Mouse (Mus musculus) hindlimb bud, embryonic 11.5 days (tissue): ENCODE data around the gene Atf3.
A peak's percentile ranks its signal among the peaks of the same experiment; 100 is the strongest.

ENCODE experiments used
- DNase-seq: peaks from one replicate; pipeline ENCODE4 v3.0.0-alpha.2; 2012; ENCODE audit warnings: low read depth, low spot score; ENCODE audit errors: extremely low spot score

Gene Atf3

DNA sequence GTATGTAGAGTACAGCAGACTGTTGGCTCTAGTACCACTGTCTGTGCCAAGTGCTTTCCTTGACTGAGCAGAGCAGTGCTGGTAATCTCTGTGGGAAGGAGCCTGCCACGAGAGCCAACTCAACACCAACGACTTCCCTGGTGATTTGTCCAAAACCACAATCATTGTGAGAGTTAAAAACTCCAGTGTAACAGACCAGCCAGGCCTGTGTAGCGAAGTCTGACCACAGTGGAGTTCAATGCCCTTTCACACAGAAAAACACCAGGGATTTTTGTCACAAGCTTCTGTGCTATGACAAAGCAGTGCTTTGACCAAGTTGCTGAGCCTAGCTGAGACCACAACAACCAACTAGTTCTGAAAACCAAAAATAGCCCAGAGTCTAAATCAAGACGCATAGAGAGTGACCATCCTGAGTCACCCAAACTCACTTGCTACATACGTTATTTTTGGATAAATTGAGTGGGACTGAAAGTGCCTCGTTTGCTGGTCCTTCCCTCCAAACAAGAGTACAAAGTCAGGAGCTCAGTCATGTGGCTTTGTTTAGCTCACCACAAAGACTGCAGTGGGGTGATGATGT is 12.6 kb upstream of the Atf3 start:
- no peak for DNase-seq

DNA sequence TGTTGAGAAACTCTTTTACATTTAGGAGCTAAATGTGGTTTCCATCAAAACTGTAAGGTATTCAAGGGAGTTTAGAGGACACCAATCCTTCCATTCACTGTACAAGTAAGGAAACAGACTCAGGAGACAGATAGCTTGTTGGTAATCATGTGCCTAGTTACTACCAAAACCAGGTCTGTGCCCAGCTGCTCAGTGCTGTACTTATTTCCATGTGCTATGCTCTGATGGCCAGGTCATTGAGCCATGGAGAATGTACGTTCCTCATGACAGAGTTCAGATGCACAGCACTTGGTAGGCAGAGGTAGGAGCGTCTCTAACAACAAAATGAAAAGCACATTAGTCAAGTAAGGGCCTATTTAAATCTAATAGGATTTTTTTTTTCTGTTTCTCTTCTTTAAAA is 8.7 kb upstream of the Atf3 start:
- DNase-seq, result no peak

DNA sequence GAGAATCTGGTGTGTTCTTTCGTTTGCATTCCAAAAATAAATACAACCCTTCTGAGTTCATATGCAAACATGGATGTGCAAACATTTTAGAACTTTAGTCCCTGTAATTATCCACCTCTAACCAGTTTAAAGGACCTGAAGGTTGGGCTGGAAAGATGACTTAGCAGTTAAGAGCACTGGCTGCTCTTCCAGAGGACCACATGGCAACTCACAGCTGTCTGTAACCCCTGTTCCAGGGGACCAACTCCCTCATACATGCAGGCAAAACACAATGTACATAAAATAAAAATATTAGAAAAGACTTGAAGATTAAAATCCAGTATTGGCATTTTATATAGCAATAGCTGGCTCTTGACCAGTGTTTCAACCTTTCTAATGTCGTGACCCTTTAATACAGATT is 7.9 kb upstream of the Atf3 start:
- no peak for DNase-seq

DNA sequence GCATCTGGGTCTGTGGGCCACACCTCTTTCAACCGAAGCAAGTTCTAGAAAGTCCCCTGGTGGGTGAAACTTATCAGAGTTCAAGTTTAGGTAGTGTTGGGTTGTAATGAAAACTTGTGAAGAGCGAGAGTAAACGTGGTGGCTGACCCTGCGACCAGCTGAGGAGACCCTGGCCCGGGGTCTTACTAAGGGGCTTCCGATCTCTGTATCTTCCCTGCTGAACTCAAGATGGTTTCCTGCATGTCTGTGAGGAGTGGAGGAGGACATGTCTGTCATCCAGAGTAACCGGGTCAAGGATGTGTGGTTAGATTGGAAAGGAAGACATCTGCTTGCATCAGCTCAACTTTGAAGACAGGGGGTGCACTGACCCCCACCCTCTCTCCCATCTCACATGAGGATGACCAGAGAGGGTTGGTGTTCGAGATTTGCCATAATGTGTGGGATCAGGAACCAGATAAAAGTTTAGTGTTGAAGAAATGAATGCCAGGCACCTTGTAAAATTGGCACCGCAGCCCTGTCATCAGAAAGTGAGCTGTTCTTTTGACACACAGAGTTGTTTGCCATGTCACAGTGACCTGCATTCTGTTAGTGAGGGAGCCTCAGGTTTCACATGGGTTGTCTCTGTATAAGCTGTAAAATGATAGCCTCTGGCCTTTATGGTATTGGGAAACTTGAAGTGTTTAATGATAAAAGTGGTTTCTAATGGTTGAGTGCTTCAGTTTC is 7.3 kb upstream of the Atf3 start:
- DNase-seq, result no peak

DNA sequence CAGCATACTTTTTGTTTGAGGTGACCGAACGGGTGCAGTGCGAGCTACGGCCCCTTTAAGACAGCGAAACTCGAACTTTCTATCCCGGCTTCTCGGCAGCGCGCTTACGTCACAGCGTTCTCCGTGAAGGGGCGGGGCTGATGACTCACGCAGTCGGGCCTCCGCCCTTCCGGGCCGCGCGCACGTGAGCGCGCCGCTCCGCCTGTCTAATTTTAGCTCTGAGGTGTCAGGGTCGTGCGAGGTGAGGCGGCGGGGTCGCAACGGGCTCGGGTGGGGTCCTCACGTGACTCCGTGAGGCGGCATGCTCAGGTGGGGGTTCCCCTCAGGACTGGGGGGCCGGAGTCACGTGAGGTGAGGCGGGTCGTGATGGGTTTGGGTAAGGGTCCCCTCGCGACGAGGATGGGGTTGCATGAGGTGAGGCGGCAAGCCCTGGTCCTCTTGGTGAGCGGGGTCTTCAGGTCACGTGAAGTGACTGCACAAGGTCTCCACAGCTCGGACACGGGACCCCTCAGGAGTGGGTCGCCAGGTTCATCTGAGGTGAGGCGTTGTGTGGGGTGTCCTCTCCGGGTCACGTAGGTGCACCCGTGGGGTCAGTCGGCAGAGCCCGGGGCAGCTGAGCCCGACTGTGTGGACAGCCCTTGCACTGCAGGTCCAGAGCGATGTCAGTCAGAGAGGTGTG is 6.6 kb upstream of the Atf3 start:
- DNase-seq, result peak; percentile 70

DNA sequence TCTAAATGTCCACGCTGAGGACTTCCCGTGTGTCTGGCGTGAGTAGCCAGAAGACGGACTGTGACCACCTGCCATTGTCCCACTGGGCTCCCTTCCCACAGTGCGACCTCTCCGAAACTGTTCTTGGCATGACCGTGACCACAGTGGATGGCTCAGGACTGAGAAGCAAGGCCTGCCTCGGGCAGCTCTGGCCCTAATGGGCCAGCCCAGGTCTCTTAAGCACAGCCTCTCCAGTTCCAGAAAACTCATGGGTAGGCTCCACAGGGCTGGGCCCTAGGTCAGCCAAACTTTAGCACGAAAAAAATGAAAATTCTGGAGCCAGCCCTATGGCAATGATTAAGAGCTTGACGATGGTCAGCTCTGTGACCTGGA is 6.1 kb upstream of the Atf3 start:
- no peak for DNase-seq

DNA sequence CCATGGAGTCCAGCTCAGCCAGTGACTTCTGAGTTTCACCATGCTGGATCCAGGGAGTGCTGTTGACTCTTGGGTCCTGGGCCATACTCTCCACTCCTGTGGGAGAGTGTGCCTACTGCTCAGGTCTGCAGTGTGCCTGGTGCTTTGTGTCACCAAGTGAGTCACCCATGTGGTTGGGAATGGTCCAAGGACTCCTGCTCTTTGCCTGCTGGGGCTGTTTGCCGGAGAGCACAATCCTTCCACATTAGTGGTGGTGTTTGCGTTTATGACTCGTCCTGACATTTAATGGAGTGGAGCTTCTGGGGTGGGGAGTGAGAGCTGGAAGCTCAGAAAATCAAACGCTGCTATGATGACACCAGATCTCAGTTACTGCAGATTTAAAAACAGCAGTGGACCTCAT is 4.2 kb upstream of the Atf3 start:
- DNase-seq, result no peak

DNA sequence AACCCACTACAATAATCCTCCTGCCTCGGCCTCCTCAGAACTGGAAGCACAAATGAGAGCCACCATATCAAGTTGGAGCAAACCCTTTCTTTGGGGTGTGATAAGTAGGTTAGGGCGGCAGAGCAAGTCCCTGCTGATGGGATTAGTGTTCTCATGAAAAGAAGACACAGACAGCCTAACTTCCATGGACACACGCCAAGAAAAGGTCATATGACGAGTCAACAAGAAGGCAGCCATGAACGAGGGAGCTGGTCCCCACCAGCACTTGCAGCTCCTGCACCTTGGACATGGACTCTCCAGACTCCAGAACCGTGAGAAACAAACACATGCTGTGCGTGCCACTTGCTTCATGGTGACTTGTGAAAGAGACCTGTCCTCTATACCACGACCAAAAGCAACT is 2.7 kb upstream of the Atf3 start:
- DNase-seq, result no peak

DNA sequence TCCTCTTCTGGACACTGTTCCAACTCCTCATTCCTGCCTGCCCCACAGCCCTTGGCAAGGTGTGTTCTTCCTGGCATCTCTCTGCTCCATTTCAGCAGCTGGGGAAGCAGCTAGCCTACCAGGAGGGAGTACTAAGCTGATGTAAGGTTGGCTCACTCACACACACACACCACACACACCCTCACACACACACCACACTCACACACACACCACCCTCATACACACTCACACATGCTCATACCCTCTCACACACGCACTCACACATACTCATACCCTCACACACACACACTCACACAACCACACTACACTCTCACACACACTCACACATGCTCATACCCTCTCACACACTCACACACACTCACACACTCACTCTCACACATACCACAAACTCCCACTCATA is 1.9 kb upstream of the Atf3 start:
- DNase-seq, result no peak

DNA sequence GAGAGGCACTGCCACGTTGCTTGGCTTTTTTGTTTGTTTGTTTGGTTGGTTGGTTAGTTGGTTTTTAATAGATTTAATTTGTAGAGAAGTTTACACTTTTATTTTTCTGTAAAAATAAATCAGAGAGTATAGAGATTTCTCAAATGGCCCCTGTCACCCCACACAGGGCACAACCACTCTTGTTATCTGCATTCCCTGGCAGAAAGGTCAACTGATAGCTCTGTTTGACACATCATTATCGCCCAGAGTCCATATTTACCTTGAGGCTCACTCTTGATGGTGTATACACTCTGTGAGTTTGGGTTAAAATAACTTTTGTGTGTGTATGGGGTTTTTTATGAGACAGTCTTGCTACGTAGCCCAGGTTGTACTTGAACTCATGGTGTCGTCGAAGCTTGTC is 744 bp upstream of the Atf3 start:
- DNase-seq, result no peak

DNA sequence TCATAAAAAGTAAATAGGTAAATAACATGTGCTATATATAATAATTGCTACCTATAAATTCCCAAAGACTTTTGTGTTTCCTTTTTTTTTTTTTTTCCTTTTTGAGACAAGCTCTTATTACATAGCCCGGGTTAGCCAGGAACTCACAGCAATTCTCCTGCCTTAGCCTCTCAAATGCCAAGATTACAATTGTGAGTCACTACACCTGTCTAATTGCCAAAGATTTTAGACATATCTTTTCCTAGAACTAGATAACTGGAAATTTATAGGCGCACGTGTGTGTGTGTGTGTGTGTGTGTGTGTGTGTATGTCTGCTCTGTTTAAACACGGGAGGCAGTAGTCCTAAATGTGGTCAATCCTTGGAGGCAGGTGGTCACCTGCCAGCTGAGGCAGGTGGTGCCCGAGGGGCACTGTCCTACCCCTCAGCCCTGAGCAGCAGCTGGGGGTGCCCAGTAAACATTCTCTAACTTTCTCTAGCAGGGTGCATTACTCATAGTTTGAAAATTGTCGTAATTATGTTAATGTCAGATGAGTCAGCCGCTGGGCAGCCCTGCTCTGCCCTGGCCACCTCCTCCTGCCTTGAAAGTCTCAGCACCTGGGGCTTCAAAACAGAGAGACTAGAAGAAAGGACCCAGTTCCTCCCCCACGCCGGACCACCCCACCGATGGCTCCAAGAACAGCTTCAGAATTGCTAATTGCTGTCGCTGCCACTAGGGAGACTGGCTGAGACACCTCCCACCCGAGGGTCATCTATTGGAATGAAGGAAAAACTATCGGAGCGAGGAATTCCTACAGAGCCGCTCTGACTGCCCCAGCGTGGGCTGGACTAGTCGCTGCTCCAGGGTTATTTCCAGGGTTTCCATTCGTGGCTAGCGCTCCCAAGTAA is 1.8 kb downstream of the Atf3 start:
- DNase-seq, result no peak

DNA sequence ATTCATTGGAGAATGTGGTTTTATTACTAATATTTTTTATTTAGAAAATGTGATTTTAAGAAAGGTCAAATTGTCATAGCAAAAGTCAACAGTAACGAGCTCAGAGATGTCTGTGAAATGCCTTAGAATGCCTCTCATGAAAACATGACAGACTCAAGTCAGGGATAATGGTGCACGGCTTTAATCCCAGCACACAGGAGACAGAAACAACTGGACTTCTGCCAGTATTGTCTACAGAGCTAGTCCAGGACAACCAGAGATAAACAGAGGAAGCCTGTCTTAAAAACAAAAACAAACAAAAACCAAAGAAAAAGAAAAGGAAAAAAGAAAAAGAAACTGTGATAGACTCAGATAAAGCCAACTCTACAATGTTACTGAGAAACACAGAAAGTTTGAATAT is 6.7 kb downstream of the Atf3 start:
- no peak for DNase-seq

DNA sequence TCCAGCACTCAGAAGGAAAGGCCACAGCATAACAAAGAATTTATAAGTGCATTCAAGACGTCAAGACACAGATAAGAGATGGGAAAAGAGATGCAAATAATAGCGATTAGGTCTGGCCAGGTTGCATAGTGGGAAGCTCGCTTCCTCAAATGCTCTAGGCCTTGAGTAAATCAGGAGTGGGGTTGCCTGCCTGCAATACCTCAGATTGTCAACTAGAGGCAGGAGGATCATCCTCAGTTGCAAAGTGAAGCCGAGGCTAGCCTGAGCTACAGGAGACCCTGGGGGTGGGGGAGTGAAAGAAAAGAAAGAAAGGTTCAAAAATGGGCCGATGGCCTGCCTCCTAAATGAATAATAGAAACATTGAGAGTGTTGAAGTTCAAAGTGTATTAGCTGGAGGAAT is 12.0 kb downstream of the Atf3 start:
- no peak for DNase-seq

DNA sequence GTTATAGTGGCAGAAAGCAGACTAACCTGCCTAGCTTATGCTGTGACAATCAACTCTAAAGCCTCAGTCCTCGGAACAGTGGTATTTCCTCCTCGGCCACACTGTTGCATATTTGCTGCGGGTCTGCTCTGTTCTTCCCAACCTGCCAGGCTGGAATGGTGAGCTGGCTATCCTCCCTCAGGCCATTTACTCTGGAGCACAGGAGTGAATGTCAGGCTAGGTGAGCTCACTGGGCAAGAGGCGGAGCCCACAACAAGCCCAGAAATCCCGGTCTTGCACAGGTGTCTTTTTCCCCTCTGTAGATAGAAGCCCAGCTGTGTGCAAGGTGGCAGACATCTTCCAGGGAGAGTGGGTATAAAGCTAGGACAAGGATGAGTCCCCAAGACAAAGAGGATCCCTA is 13.0 kb downstream of the Atf3 start:
- no peak for DNase-seq

DNA sequence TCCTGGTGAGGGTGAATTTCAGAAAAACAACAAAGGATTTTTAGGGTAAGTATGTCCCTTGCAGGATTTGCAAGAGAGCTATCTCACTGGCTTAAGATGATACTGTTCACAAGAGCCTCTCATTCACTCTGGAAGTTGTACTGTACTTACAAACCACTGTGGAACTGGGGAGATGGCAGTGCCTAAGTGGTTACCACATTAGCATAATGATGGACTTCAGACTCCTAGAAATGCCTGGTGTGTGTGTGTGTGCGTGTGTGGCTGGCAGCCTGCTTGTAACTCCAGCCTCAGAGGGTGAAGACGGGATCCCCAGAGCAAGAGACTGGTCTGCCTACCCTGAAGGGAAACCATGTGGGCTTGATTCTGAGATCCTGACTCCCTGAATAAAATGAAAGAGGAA is 14.3 kb downstream of the Atf3 start:
- no peak for DNase-seq

DNA sequence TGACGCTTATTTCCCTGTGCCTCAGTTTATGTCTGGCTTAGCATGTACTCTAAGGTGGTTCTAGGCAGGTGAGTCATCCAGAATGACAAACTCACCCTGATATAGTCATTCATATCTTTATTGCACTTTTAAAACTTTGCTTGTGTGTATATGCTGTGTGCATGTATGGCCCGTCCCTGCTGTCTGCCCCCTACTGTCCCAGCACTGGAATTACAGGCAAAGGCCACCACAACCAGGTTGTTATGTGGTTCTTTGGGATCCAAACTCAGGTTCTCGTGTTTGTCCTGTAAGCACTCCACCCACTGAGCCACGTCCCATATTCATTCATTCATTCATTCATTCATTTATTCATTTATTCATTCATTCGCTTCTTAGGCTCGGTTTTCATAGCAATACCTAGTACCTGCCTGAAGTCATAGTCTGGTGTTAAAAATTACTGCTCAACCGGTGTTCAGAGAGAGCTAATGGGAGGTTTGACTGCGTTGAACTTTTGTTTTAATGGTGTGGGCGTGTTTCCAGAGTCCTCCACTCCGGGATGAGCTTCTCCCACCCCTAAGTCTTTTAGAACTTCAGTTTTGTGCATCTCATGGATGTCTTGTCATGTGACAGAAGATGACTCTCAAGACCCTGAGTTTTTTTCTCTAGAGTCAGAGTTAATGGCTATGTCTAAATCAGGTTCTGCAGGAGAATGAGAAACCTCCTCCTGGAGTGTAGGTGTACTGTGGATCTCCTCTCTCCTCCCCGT is 15.5 kb downstream of the Atf3 start:
- no peak for DNase-seq

DNA sequence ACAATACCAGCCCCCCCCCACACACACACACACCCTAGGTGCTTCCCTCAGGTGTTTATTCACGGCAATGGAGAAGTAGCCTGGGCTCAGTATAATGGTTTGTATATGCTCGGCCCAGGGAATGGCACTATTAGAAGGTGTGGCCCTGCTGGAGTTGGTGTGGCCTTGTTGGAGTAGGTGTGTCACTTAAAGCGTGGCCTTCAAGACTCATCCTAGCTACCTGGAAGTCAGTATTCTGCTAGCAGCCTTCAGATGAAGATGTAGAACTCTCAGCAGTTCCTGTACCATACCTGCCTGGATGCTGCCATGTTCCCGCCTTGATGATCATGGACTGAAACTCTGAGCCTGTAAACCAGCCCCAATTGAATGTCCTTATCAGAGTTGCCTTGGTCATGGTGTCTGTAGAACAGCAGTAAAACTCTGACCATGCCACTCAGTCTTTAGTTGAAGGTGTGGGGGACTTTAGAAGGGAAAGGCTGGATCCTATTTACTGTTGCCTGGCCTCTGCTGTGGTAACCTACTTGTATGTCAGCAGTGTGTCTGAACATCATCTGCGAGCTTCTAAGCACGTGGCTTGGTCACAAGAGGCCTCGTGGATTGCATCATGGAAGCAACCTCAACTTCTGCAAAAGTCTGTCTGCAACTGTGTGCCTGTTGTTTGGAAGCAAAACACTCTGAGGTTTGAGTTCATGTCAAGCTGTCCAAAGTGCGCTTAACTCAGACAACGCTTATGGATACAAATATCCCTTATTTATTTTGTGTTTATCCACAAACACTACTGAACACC is 16.8 kb downstream of the Atf3 start:
- DNase-seq, result no peak

DNA sequence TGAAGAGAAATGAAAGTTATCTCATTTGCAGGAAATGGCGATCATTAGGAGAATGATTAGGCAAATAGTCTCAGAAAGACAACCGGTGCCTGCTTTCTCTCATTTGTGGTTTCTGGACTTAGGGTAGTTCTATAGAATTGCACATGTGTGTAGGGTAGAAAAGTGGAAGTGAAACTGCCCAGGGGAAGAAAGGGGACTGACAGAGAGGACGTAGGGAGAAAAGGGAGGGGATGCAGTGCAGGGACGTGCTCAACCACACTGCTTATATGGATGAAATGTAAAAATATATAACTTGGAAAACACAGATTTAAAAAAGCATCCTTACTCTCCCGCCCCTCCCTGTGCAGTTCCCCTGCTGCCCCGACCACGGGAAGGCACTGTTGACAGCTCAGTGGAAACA is 19.9 kb downstream of the Atf3 start:
- no peak for DNase-seq

DNA sequence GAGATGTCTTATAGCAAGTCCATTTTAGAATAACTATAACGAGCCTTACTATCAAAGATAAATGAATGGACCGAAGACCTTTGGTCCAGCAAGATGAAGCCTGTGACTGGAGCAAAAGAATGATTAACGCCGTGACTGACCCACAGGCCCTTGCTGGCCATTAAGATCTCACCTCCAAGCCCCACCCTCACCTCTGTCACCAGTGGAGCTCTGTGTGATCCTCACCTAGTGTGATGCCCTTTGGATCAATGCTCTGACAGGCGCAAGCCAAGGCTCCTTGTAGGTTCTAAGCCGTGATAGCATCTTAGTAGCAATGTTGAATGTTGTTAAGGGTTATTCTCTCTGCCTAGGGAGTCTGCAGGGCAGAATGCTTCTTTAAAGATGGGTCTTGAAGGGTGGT is 21.8 kb downstream of the Atf3 start:
- DNase-seq, result no peak
